Mouse (Mus musculus): ENCODE measurements around the gene Gm45015.
"Not testable (repeated sequence)": the region's sequence is repeated elsewhere in the genome, so short reads cannot be mapped to it uniquely, and the experiment has no call there.

Gene Gm45015

GRCm38 (mm10) chrX:73336740-73337139 lies at the start of gene Gm45015:
Gene Gm45015, minus strand, starts transcription at chrX:73336840.
- no peak for DNase-seq (ENCODE audit: low spot score in 2 of 2)

- no peak for DNase-seq (ENCODE audit: low spot score in 2 of 2)
Observed at GRCm38 (mm10) chrX:73384924-73385323, 48.3 kb upstream of the Gm45015 start.

- no peak for DNase-seq (ENCODE audit: low spot score in 2 of 2)
Observed at GRCm38 (mm10) chrX:73384419-73384818, 47.8 kb upstream of the Gm45015 start.

- DNase-seq (ENCODE audit: low spot score in 2 of 2), result no peak
Observed at GRCm38 (mm10) chrX:73363291-73363690, 26.7 kb upstream of the Gm45015 start.

- DNase-seq (ENCODE audit: low spot score in 2 of 2), result no peak
Observed at GRCm38 (mm10) chrX:73356719-73357118, 20.1 kb upstream of the Gm45015 start.

GRCm38 (mm10) chrX:73356163-73356562 lies 19.5 kb upstream of the Gm45015 start:
- DNase-seq (ENCODE audit: low spot score in 2 of 2), result no peak

- DNase-seq (ENCODE audit: low spot score in 2 of 2), result no peak
Observed at GRCm38 (mm10) chrX:73344346-73344745, 7.7 kb upstream of the Gm45015 start.

GRCm38 (mm10) chrX:73343802-73344201 lies 7.2 kb upstream of the Gm45015 start:
- DNase-seq (ENCODE audit: low spot score in 2 of 2), result no peak

- peak in 1 of 2 experiments; percentile 23 for DNase-seq (ENCODE audit: low spot score in 2 of 2)
Observed at GRCm38 (mm10) chrX:73342941-73343735, 6.5 kb upstream of the Gm45015 start.

- peak; percentile 42 to 73 for DNase-seq (ENCODE audit: low spot score in 2 of 2)
Observed at GRCm38 (mm10) chrX:73342483-73342895, 5.8 kb upstream of the Gm45015 start, which contains the start of gene Zfp275. Gene Zfp275, plus strand, starts transcription at chrX:73342621.

- DNase-seq (ENCODE audit: low spot score in 2 of 2), result no peak
Observed at GRCm38 (mm10) chrX:73342068-73342467, 5.4 kb upstream of the Gm45015 start.

- DNase-seq (ENCODE audit: low spot score in 2 of 2), result no peak
Observed at GRCm38 (mm10) chrX:73341473-73341872, 4.8 kb upstream of the Gm45015 start.

- DNase-seq (ENCODE audit: low spot score in 2 of 2), result no peak
Observed at GRCm38 (mm10) chrX:73333548-73333947, 3.1 kb downstream of the Gm45015 start.

- DNase-seq (ENCODE audit: low spot score in 2 of 2), result no peak
Observed at GRCm38 (mm10) chrX:73327215-73327614, 9.4 kb downstream of the Gm45015 start.

- no peak for DNase-seq (ENCODE audit: low spot score in 2 of 2)
Observed at GRCm38 (mm10) chrX:73321029-73321428, 15.6 kb downstream of the Gm45015 start.

GRCm38 (mm10) chrX:73312522-73312921 lies 24.1 kb downstream of the Gm45015 start:
- peak in 1 of 2 experiments; percentile 14 for DNase-seq (ENCODE audit: low spot score in 2 of 2)

GRCm38 (mm10) chrX:73295745-73296144 lies 40.9 kb downstream of the Gm45015 start:
- not testable (repeated sequence) for DNase-seq (ENCODE audit: low spot score in 2 of 2)

GRCm38 (mm10) chrX:73292876-73293275 lies 43.8 kb downstream of the Gm45015 start, which contains the start of the genes Xlr5a and Xlr5c:
Gene Xlr5a, minus strand, starts transcription at chrX:73292976.
Gene Xlr5c, minus strand, starts transcription at chrX:73292976.
- DNase-seq (ENCODE audit: low spot score in 2 of 2), result not testable (repeated sequence)

Measured in cerebellum, postnatal 4 days (tissue).